Mouse (Mus musculus): ENCODE data around the gene Bicra.

Bicra gene

GRCm38 (mm10) chr7:16018016-16018810 is 29.5 kb downstream of the Bicra start:
- in situ Hi-C loops (cut with MboI, MseI), result no loop called here

GRCm38 (mm10) chr7:16015384-16015783 is 32.3 kb downstream of the Bicra start:
- in situ Hi-C loops (cut with MboI, MseI), result no loop called here

- in situ Hi-C loops (cut with MboI, MseI), result loop anchor here (5.0 kb wide), 1 partner anchor 42 kb away; no protein-coding TSS in a partner anchor
Measured at GRCm38 (mm10) chr7:16014521-16015175, 33.1 kb downstream of the Bicra start.

- in situ Hi-C loops (cut with MboI, MseI), result loop anchor here (5.0 kb wide), 1 partner anchor 41 kb away; no protein-coding TSS in a partner anchor
Measured at GRCm38 (mm10) chr7:16013722-16014275, 33.9 kb downstream of the Bicra start.

- in situ Hi-C loops (cut with MboI, MseI), result loop anchor here (5.0 kb wide), 1 partner anchor 40 kb away; no protein-coding TSS in a partner anchor
Measured at GRCm38 (mm10) chr7:16012576-16013263, 35.0 kb downstream of the Bicra start.

GRCm38 (mm10) chr7:16011418-16012085 is 36.2 kb downstream of the Bicra start:
- in situ Hi-C loops (cut with MboI, MseI), result loop anchor here (5.0 kb wide), 1 partner anchor 39 kb away; no protein-coding TSS in a partner anchor

- in situ Hi-C loops (cut with MboI, MseI), result loop anchor here (5.0 kb wide), 1 partner anchor 38 kb away; no protein-coding TSS in a partner anchor
Measured at GRCm38 (mm10) chr7:16010649-16011048, 37.1 kb downstream of the Bicra start.

GRCm38 (mm10) chr7:16009636-16010035 is 38.1 kb downstream of the Bicra start:
- in situ Hi-C loops (cut with MboI, MseI), result loop anchor here (5.0 kb wide), 1 partner anchor 37 kb away; no protein-coding TSS in a partner anchor

GRCm38 (mm10) chr7:16005020-16005419 is 42.7 kb downstream of the Bicra start:
- in situ Hi-C loops (cut with MboI, MseI), result no loop called here

GRCm38 (mm10) chr7:16004177-16004856 is 43.4 kb downstream of the Bicra start:
- in situ Hi-C loops (cut with MboI, MseI), result loop anchor here (5.0 kb wide), 1 partner anchor 43 kb away; the partner anchor contains the start of gene Bicra

GRCm38 (mm10) chr7:16003032-16003431 is 44.7 kb downstream of the Bicra start:
- in situ Hi-C loops (cut with MboI, MseI), result loop anchor here (5.0 kb wide), 1 partner anchor 44 kb away; the partner anchor contains the start of gene Bicra

- in situ Hi-C loops (cut with MboI, MseI), result loop anchor here (5.0 kb wide), 1 partner anchor 45 kb away; the partner anchor contains the start of gene Bicra
Measured at GRCm38 (mm10) chr7:16002171-16002570, 45.5 kb downstream of the Bicra start.

GRCm38 (mm10) chr7:16001691-16002090 is 46.0 kb downstream of the Bicra start:
- in situ Hi-C loops (cut with MboI, MseI), result loop anchor here (5.0 kb wide), 1 partner anchor 46 kb away; the partner anchor contains the start of gene Bicra

- in situ Hi-C loops (cut with MboI, MseI), result no loop called here
Measured at GRCm38 (mm10) chr7:15993789-15994188, 53.9 kb downstream of the Bicra start.

GRCm38 (mm10) chr7:15993152-15993551 is 54.6 kb downstream of the Bicra start:
- in situ Hi-C loops (cut with MboI, MseI), result no loop called here

GRCm38 (mm10) chr7:15991764-15992163 is 56.0 kb downstream of the Bicra start:
- in situ Hi-C loops (cut with MboI, MseI), result no loop called here

GRCm38 (mm10) chr7:15987661-15988356 is 59.9 kb downstream of the Bicra start:
- in situ Hi-C loops (cut with MboI, MseI), result no loop called here

- in situ Hi-C loops (cut with MboI, MseI), result loop anchor here (5.0 kb wide), 1 partner anchor 74 kb away; no protein-coding TSS in a partner anchor
Measured at GRCm38 (mm10) chr7:15982729-15983407, 64.9 kb downstream of the Bicra start.

GRCm38 (mm10) chr7:15981538-15981937 is 66.2 kb downstream of the Bicra start:
- in situ Hi-C loops (cut with MboI, MseI), result loop anchor here (5.0 kb wide), 1 partner anchor 76 kb away; no protein-coding TSS in a partner anchor
